In genomic region chr8:8239489-8239888, GRCm38 (mm10) we compare ENCODE assay signal across 12 mouse cellular contexts.
A peak's percentile ranks its signal among the peaks of the same experiment; 100 is the strongest.
DNase-seq lines count a peak whose midpoint lies in the region; ATAC-seq and TF ChIP-seq lines count a peak whose summit lies in the region.
"Had no signal": no experiment of that assay in that cellular context is flagged by ENCODE, and none has a peak within 500 bp of the region (broad histone marks: within the 10 kb centered on the region; RNA-seq: fewer than 3 reads in every experiment).

No protein-coding gene starts in this region.

- ATAC-seq in heart, embryonic 16.5 days (replicated peaks; ENCODE audit: extremely low read depth, insufficient read depth, low FRiP score), result no peak
- peak; percentile 63; the same call in 1 of the 2 replicates for ATAC-seq in lung, embryonic 14.5 days (ENCODE audit: insufficient read depth)
- ATAC-seq: forebrain, embryonic 15.5 days had no signal

- no peak overlapping the region for H3K27ac ChIP-seq in gastrocnemius, adult 2 months
- no peak overlapping the region for H3K27ac ChIP-seq in heart, embryonic 16.5 days (ENCODE audit: low read length)
- no peak overlapping the region for H3K27ac ChIP-seq in lung, embryonic 14.5 days (ENCODE audit: low read depth)
- H3K27ac ChIP-seq: forebrain, embryonic 15.5 days; limb, embryonic 12.5 days; stomach, postnatal 0 days had no signal

- intact Hi-C loops in gastrocnemius, postnatal 14 days (cut with DNase I; ENCODE audit: low total_unique reads), result no loop called here
- intact Hi-C loops in gastrocnemius, adult 2 months (cut with DNase I), result no loop called here

- peak overlapping the region; percentile 21 for H3K4me2 ChIP-seq in heart, embryonic 16.5 days (ENCODE audit: low read depth, low read length)
- H3K4me2 ChIP-seq in lung, embryonic 14.5 days, result peak overlapping the region; percentile 44
- H3K4me2 ChIP-seq: forebrain, embryonic 15.5 days; limb, embryonic 12.5 days had no signal

- no peak for TF ChIP-seq CTCF in gastrocnemius, adult 2 months (IDR thresholded peaks at IDR 0.05)
- no peak for TF ChIP-seq CTCF in lung, embryonic 14.5 days (IDR thresholded peaks at IDR 0.05; ENCODE audit: low read depth)

- H3K9me3 ChIP-seq in heart, embryonic 16.5 days (replicated peaks; ENCODE audit: control insufficient read depth, low read length), result no peaks in the 10 kb centered on the region
- no peaks in the 10 kb centered on the region for H3K9me3 ChIP-seq in lung, embryonic 14.5 days (ENCODE audit: low read depth, low read length)
- H3K9me3 ChIP-seq: forebrain, embryonic 15.5 days; limb, embryonic 12.5 days had no signal

- H3K4me1 ChIP-seq in heart, embryonic 16.5 days (ENCODE audit: control insufficient read depth, insufficient read depth, low read length), result peaks cover 5% of the 10 kb centered on the region; the same call in 1 of the 2 replicates
- 0 out of 2 replicates have a peak, but pooled peaks cover 3% of the 10 kb centered on the region for H3K4me1 ChIP-seq in lung, embryonic 14.5 days (ENCODE audit: insufficient read depth)

- H3K36me3 ChIP-seq in heart, embryonic 16.5 days (ENCODE audit: control insufficient read depth, insufficient read depth), result no peaks in the 10 kb centered on the region
- no peaks in the 10 kb centered on the region for H3K36me3 ChIP-seq in lung, embryonic 14.5 days (ENCODE audit: insufficient read depth)
- H3K36me3 ChIP-seq: forebrain, embryonic 15.5 days; limb, embryonic 12.5 days had no signal

- H3K4me3 ChIP-seq in gastrocnemius, adult 2 months, result no peak overlapping the region
- no peak overlapping the region for H3K4me3 ChIP-seq in heart, embryonic 16.5 days (ENCODE audit: low read length)
- H3K4me3 ChIP-seq in lung, embryonic 14.5 days (ENCODE audit: low read depth, low read length), result no peak overlapping the region
- H3K4me3 ChIP-seq: forebrain, embryonic 15.5 days; limb, embryonic 12.5 days; myocyte had no signal

- 50% methylated on average over 12 of the region's 12 CpGs for whole genome bisulfite sequencing in heart, embryonic 16.5 days
- WGBS in lung, embryonic 14.5 days, result 32% methylated on average over 12 of the region's 12 CpGs

- H3K9ac ChIP-seq in heart, embryonic 16.5 days (ENCODE audit: low read length), result no peak overlapping the region
- H3K9ac ChIP-seq in lung, embryonic 14.5 days, result no peak overlapping the region
- H3K9ac ChIP-seq: forebrain, embryonic 15.5 days; limb, embryonic 12.5 days had no signal

- peak; percentile 7 for DNase-seq in gastrocnemius, postnatal 14 days
- DNase-seq in gastrocnemius, adult 2 months, result no peak
- peak; percentile 9 for DNase-seq in brain, adult 2 months (ENCODE audit: low read depth, low spot score)
- DNase-seq in lung, embryonic 14.5 days, result peak; percentile 69
- no peak for DNase-seq in c-Kit-positive CD71-positive TER-119-positive erythroid progenitor cells, embryonic 14.5 days (ENCODE audit: low spot score)
- no peak for DNase-seq in urinary bladder, postnatal 25 days (ENCODE audit: low spot score)
- DNase-seq in kidney, postnatal 14 days, result no peak

- H3K27me3 ChIP-seq in heart, embryonic 16.5 days (ENCODE audit: control insufficient read depth, insufficient read depth, low read length), result no peaks in the 10 kb centered on the region
- H3K27me3 ChIP-seq in lung, embryonic 14.5 days (ENCODE audit: insufficient read depth, low read length), result no peaks in the 10 kb centered on the region
- H3K27me3 ChIP-seq: forebrain, embryonic 15.5 days; limb, embryonic 12.5 days had no signal

Comparison
In these comparisons a context has a peak if more than half of its experiments do, and no peak if none do; other contexts are left out.
1. DNase-seq: peak in gastrocnemius, postnatal 14 days (single experiment), brain, adult 2 months (single experiment) and lung, embryonic 14.5 days (single experiment); none in gastrocnemius, adult 2 months (single experiment), c-Kit-positive CD71-positive TER-119-positive erythroid progenitor cells, embryonic 14.5 days (single experiment), urinary bladder, postnatal 25 days (single experiment) and kidney, postnatal 14 days (single experiment).